Mouse (Mus musculus): ENCODE measurements around the gene Fitm1. TPM values are rescaled to one million over a fixed set of nuclear protein-coding genes. Genes with fewer than 3 reads are reported as not detected.

The Fitm1 gene
- polyA plus RNA-seq, 1 experiment from 2014 or later = not detected

- Histone ChIP-seq H3K36me3 (ENCODE audit: control insufficient read depth, insufficient read depth, low read length) (peaks cover 18% of the 10 kb centered on the region), H3K4me2 (ENCODE audit: low read length) (no peak overlapping the region), H3K9ac (ENCODE audit: low read depth, low read length) (no peak overlapping the region), H3K27ac (ENCODE audit: low read length) (no peak overlapping the region), H3K4me1 (ENCODE audit: control insufficient read depth, insufficient read depth, low read length) (no peaks in the 10 kb centered on the region), H3K27me3 (ENCODE audit: control insufficient read depth, insufficient read depth, low read depth, low read length) (no peaks in the 10 kb centered on the region), H3K9me3 (replicated peaks; ENCODE audit: control insufficient read depth, low read length, poor library complexity, severe bottlenecking) (no peaks in the 10 kb centered on the region), H3K4me3 (ENCODE audit: low read depth, low read length) (no peak overlapping the region)
- ATAC-seq = no peak
- WGBS = 65% methylated on average over 5 of the region's 5 CpGs
Observed at GRCm38 (mm10) chr14:55551347-55551746, 24.1 kb upstream of the Fitm1 start.

GRCm38 (mm10) chr14:55551794-55552193 lies 23.6 kb upstream of the Fitm1 start:
- H3K4me2 ChIP-seq (ENCODE audit: low read length) = no peak overlapping the region
- no peak for ATAC-seq
- peaks cover 18% of the 10 kb centered on the region for H3K36me3 ChIP-seq (ENCODE audit: control insufficient read depth, insufficient read depth, low read length)
- WGBS = 89% methylated on average over 8 of the region's 8 CpGs
- H3K27me3 ChIP-seq (ENCODE audit: control insufficient read depth, insufficient read depth, low read depth, low read length) = no peaks in the 10 kb centered on the region
- H3K27ac ChIP-seq (ENCODE audit: low read length) = no peak overlapping the region
- H3K9ac ChIP-seq (ENCODE audit: low read depth, low read length) = no peak overlapping the region
- H3K4me1 ChIP-seq (ENCODE audit: control insufficient read depth, insufficient read depth, low read length) = no peaks in the 10 kb centered on the region
- H3K4me3 ChIP-seq (ENCODE audit: low read depth, low read length) = no peak overlapping the region
- H3K9me3 ChIP-seq (replicated peaks; ENCODE audit: control insufficient read depth, low read length, poor library complexity, severe bottlenecking) = no peaks in the 10 kb centered on the region

- H3K9me3 ChIP-seq (replicated peaks; ENCODE audit: control insufficient read depth, low read length, poor library complexity, severe bottlenecking) = no peaks in the 10 kb centered on the region
- H3K27ac ChIP-seq (ENCODE audit: low read length) = no peak overlapping the region
- H3K4me2 ChIP-seq (ENCODE audit: low read length) = no peak overlapping the region
- no peaks in the 10 kb centered on the region for H3K36me3 ChIP-seq (ENCODE audit: control insufficient read depth, insufficient read depth, low read length)
- H3K4me1 ChIP-seq (ENCODE audit: control insufficient read depth, insufficient read depth, low read length) = peaks cover 5% of the 10 kb centered on the region; the same call in 1 of the 2 replicates
- H3K27me3 ChIP-seq (ENCODE audit: control insufficient read depth, insufficient read depth, low read depth, low read length) = no peaks in the 10 kb centered on the region
- H3K9ac ChIP-seq (ENCODE audit: low read depth, low read length) = no peak overlapping the region
- ATAC-seq = no peak
- H3K4me3 ChIP-seq (ENCODE audit: low read depth, low read length) = no peak overlapping the region
Observed at GRCm38 (mm10) chr14:55554635-55555034, 20.8 kb upstream of the Fitm1 start.

- H3K9ac ChIP-seq (ENCODE audit: low read depth, low read length) = no peak overlapping the region
- H3K36me3 ChIP-seq (ENCODE audit: control insufficient read depth, insufficient read depth, low read length) = no peaks in the 10 kb centered on the region
- peaks cover 5% of the 10 kb centered on the region; the same call in 1 of the 2 replicates for H3K4me1 ChIP-seq (ENCODE audit: control insufficient read depth, insufficient read depth, low read length)
- WGBS = 87% methylated on average over 3 of the region's 3 CpGs
- no peaks in the 10 kb centered on the region for H3K9me3 ChIP-seq (replicated peaks; ENCODE audit: control insufficient read depth, low read length, poor library complexity, severe bottlenecking)
- no peak for ATAC-seq
- no peak overlapping the region for H3K4me3 ChIP-seq (ENCODE audit: low read depth, low read length)
- no peak overlapping the region for H3K4me2 ChIP-seq (ENCODE audit: low read length)
- H3K27ac ChIP-seq (ENCODE audit: low read length) = no peak overlapping the region
- no peaks in the 10 kb centered on the region for H3K27me3 ChIP-seq (ENCODE audit: control insufficient read depth, insufficient read depth, low read depth, low read length)
Observed at GRCm38 (mm10) chr14:55555788-55556187, 19.6 kb upstream of the Fitm1 start.

GRCm38 (mm10) chr14:55557003-55557402 lies 18.4 kb upstream of the Fitm1 start:
- no peak overlapping the region for H3K9ac ChIP-seq (ENCODE audit: low read depth, low read length)
- no peaks in the 10 kb centered on the region for H3K36me3 ChIP-seq (ENCODE audit: control insufficient read depth, insufficient read depth, low read length)
- H3K27me3 ChIP-seq (ENCODE audit: control insufficient read depth, insufficient read depth, low read depth, low read length) = no peaks in the 10 kb centered on the region
- WGBS = 30% methylated on average over 5 of the region's 5 CpGs
- H3K9me3 ChIP-seq (replicated peaks; ENCODE audit: control insufficient read depth, low read length, poor library complexity, severe bottlenecking) = no peaks in the 10 kb centered on the region
- ATAC-seq = no peak
- no peak overlapping the region for H3K27ac ChIP-seq (ENCODE audit: low read length)
- no peak overlapping the region for H3K4me3 ChIP-seq (ENCODE audit: low read depth, low read length)
- peaks cover 15% of the 10 kb centered on the region for H3K4me1 ChIP-seq (ENCODE audit: control insufficient read depth, insufficient read depth, low read length)
- no peak overlapping the region for H3K4me2 ChIP-seq (ENCODE audit: low read length)

- WGBS = 90% methylated on average over 3 of the region's 3 CpGs
- H3K27me3 ChIP-seq (ENCODE audit: control insufficient read depth, insufficient read depth, low read depth, low read length) = no peaks in the 10 kb centered on the region
- ATAC-seq = no peak
Observed at GRCm38 (mm10) chr14:55557587-55557986, 17.8 kb upstream of the Fitm1 start.

GRCm38 (mm10) chr14:55558740-55559448 lies 16.5 kb upstream of the Fitm1 start:
- 56% methylated on average over 6 of the region's 6 CpGs for WGBS
- Histone ChIP-seq H3K4me2 (ENCODE audit: low read length) (peak overlapping the region; percentile 68), H3K9ac (ENCODE audit: low read depth, low read length) (no peak overlapping the region), H3K4me1 (ENCODE audit: control insufficient read depth, insufficient read depth, low read length) (peaks cover 20% of the 10 kb centered on the region), H3K4me3 (ENCODE audit: low read depth, low read length) (peak overlapping the region; percentile 62), H3K27ac (ENCODE audit: low read length) (no peak overlapping the region), H3K27me3 (ENCODE audit: control insufficient read depth, insufficient read depth, low read depth, low read length) (no peaks in the 10 kb centered on the region), H3K9me3 (replicated peaks; ENCODE audit: control insufficient read depth, low read length, poor library complexity, severe bottlenecking) (no peaks in the 10 kb centered on the region), H3K36me3 (ENCODE audit: control insufficient read depth, insufficient read depth, low read length) (no peaks in the 10 kb centered on the region)
- no peak for ATAC-seq

More at GRCm38 (mm10) chr14:55557587-55557986, 17.8 kb upstream of the Fitm1 start:
- no peak overlapping the region for H3K4me3 ChIP-seq (ENCODE audit: low read depth, low read length)
- peaks cover 20% of the 10 kb centered on the region for H3K4me1 ChIP-seq (ENCODE audit: control insufficient read depth, insufficient read depth, low read length)
- H3K36me3 ChIP-seq (ENCODE audit: control insufficient read depth, insufficient read depth, low read length) = no peaks in the 10 kb centered on the region
- H3K9ac ChIP-seq (ENCODE audit: low read depth, low read length) = no peak overlapping the region
- H3K27ac ChIP-seq (ENCODE audit: low read length) = no peak overlapping the region
- H3K9me3 ChIP-seq (replicated peaks; ENCODE audit: control insufficient read depth, low read length, poor library complexity, severe bottlenecking) = no peaks in the 10 kb centered on the region
- H3K4me2 ChIP-seq (ENCODE audit: low read length) = no peak overlapping the region

GRCm38 (mm10) chr14:55559799-55560201 lies 15.6 kb upstream of the Fitm1 start, which contains the start of gene Dcaf11:
Gene Dcaf11, plus strand, starts transcription at chr14:55560006.
- H3K9me3 ChIP-seq (replicated peaks; ENCODE audit: control insufficient read depth, low read length, poor library complexity, severe bottlenecking) = no peaks in the 10 kb centered on the region
- no peaks in the 10 kb centered on the region for H3K27me3 ChIP-seq (ENCODE audit: control insufficient read depth, insufficient read depth, low read depth, low read length)
- H3K4me1 ChIP-seq (ENCODE audit: control insufficient read depth, insufficient read depth, low read length) = peaks cover 20% of the 10 kb centered on the region
- peak within 1 kb of the TSS; percentile 99 for H3K27ac ChIP-seq (ENCODE audit: low read length)
- WGBS = under 1% methylated on average over 27 of the region's 27 CpGs
- H3K36me3 ChIP-seq (ENCODE audit: control insufficient read depth, insufficient read depth, low read length) = peaks cover 8% of the 10 kb centered on the region
- H3K9ac ChIP-seq (ENCODE audit: low read depth, low read length) = peak within 1 kb of the TSS; percentile 90
- H3K4me2 ChIP-seq (ENCODE audit: low read length) = peak within 1 kb of the TSS; percentile 68
- H3K4me3 ChIP-seq (ENCODE audit: low read depth, low read length) = peak within 1 kb of the TSS; percentile 62
- ATAC-seq = peak; percentile 83

GRCm38 (mm10) chr14:55560202-55561073 lies 15.0 kb upstream of the Fitm1 start, which contains the start of gene A730061H03Rik:
Gene A730061H03Rik, minus strand, starts transcription at chr14:55560406.
- peak within 1 kb of the TSS; percentile 62 for H3K4me3 ChIP-seq (ENCODE audit: low read depth, low read length)
- under 1% methylated on average over 51 of the region's 51 CpGs for WGBS
- peak within 1 kb of the TSS; percentile 99 for H3K27ac ChIP-seq (ENCODE audit: low read length)
- H3K4me2 ChIP-seq (ENCODE audit: low read length) = peak within 1 kb of the TSS; percentile 68
- H3K9ac ChIP-seq (ENCODE audit: low read depth, low read length) = peak within 1 kb of the TSS; percentile 90
- H3K9me3 ChIP-seq (replicated peaks; ENCODE audit: control insufficient read depth, low read length, poor library complexity, severe bottlenecking) = no peaks in the 10 kb centered on the region
- ATAC-seq = peak; percentile 98
- peaks cover 13% of the 10 kb centered on the region for H3K36me3 ChIP-seq (ENCODE audit: control insufficient read depth, insufficient read depth, low read length)
- peaks cover 20% of the 10 kb centered on the region for H3K4me1 ChIP-seq (ENCODE audit: control insufficient read depth, insufficient read depth, low read length)
- H3K27me3 ChIP-seq (ENCODE audit: control insufficient read depth, insufficient read depth, low read depth, low read length) = no peaks in the 10 kb centered on the region
